Mouse (Mus musculus) A20 (cell line): ENCODE results near the gene Jph2.
"Not testable (repeated sequence)": the region's sequence is repeated elsewhere in the genome, so short reads cannot be mapped to it uniquely, and the experiment has no call there.

Experiments
- DNase-seq: peaks from one replicate; pipeline ENCODE4 v3.0.0-alpha.2; 2011; ENCODE audit warnings: low read depth, low spot score

Jph2 gene

GRCm38 (mm10) chr2:163411344-163411743, 13.6 kb upstream of the Jph2 start:
- not testable (repeated sequence) for DNase-seq

- DNase-seq, result no peak
Measured at GRCm38 (mm10) chr2:163410211-163410610, 12.4 kb upstream of the Jph2 start.

- no peak for DNase-seq
Measured at GRCm38 (mm10) chr2:163404037-163404815, 6.4 kb upstream of the Jph2 start.

GRCm38 (mm10) chr2:163401221-163401620, 3.4 kb upstream of the Jph2 start:
- DNase-seq, result peak; percentile 79

- no peak for DNase-seq
Measured at GRCm38 (mm10) chr2:163399222-163399621, 1.4 kb upstream of the Jph2 start.

GRCm38 (mm10) chr2:163398770-163399169, 977 bp upstream of the Jph2 start:
- no peak for DNase-seq

- DNase-seq, result no peak
Measured at GRCm38 (mm10) chr2:163397071-163397470, 722 bp downstream of the Jph2 start.

GRCm38 (mm10) chr2:163394977-163395376, 2.8 kb downstream of the Jph2 start:
- no peak for DNase-seq

GRCm38 (mm10) chr2:163393976-163394375, 3.8 kb downstream of the Jph2 start:
- DNase-seq, result no peak

GRCm38 (mm10) chr2:163393241-163393640, 4.6 kb downstream of the Jph2 start:
- DNase-seq, result no peak

- no peak for DNase-seq
Measured at GRCm38 (mm10) chr2:163392436-163392835, 5.4 kb downstream of the Jph2 start.

- no peak for DNase-seq
Measured at GRCm38 (mm10) chr2:163386423-163387190, 11.2 kb downstream of the Jph2 start.

- DNase-seq, result no peak
Measured at GRCm38 (mm10) chr2:163385126-163385525, 12.7 kb downstream of the Jph2 start.

GRCm38 (mm10) chr2:163381246-163381645, 16.5 kb downstream of the Jph2 start:
- DNase-seq, result no peak

- no peak for DNase-seq
Measured at GRCm38 (mm10) chr2:163379366-163379765, 18.4 kb downstream of the Jph2 start.

GRCm38 (mm10) chr2:163376082-163376481, 21.7 kb downstream of the Jph2 start:
- no peak for DNase-seq

- DNase-seq, result no peak
Measured at GRCm38 (mm10) chr2:163375468-163375867, 22.3 kb downstream of the Jph2 start.

- no peak for DNase-seq
Measured at GRCm38 (mm10) chr2:163372627-163373026, 25.2 kb downstream of the Jph2 start.

GRCm38 (mm10) chr2:163370175-163370574, 27.6 kb downstream of the Jph2 start:
- DNase-seq, result no peak

- DNase-seq, result no peak
Measured at GRCm38 (mm10) chr2:163364785-163365541, 32.8 kb downstream of the Jph2 start.

- no peak for DNase-seq
Measured at GRCm38 (mm10) chr2:163362940-163363921, 34.6 kb downstream of the Jph2 start.
